Mouse (Mus musculus) thymus, adult 2 months (tissue): ENCODE results near the gene Setdb1.

ENCODE experiments used
- CTCF ChIP-seq: fragments of 200-500 bp; IDR thresholded peaks from 2 replicates; pipeline ENCODE4 v1.5.1; 2012; ENCODE audit warnings: mild to moderate bottlenecking, control low read depth, low read length, moderate library complexity, borderline replicate concordance; ENCODE audit not compliant: control insufficient read depth, poor library complexity, insufficient read depth; ENCODE audit errors: extremely low read depth
- POLR2A ChIP-seq: fragments of 200-500 bp; IDR thresholded peaks from 2 replicates; pipeline ENCODE4 v1.6.1; 2012; ENCODE audit warnings: mild to moderate bottlenecking, low read length, control low read depth, moderate library complexity; ENCODE audit not compliant: control insufficient read depth, poor library complexity, insufficient read depth; ENCODE audit errors: extremely low read depth

GRCm38 (mm10) chr3:95315844-95316550 is 41.0 kb downstream of the Setdb1 start:
- TF ChIP-seq CTCF (no peak), POLR2A (no peak)
